16 mouse cellular contexts compared by ENCODE assay signal in genomic region chr12:34407143-34407542, GRCm38 (mm10).
"Had no signal": no experiment of that assay in that cellular context is flagged by ENCODE, and none has a peak within 500 bp of the region (broad histone marks: within the 10 kb centered on the region; RNA-seq: fewer than 3 reads in every experiment).

No protein-coding gene starts in this region.

- H3K27ac ChIP-seq: neural tube, embryonic 13.5 days; neural tube, embryonic 15.5 days; stomach, embryonic 15.5 days; stomach, postnatal 0 days had no signal

- H3K4me3 ChIP-seq: neural tube, embryonic 13.5 days; neural tube, embryonic 15.5 days; stomach, embryonic 15.5 days had no signal

- DNase-seq: retina, postnatal 1 day; right cerebral cortex, adult 18-20 months; right cerebral cortex, postnatal 14 days; right cerebral cortex, postnatal 25 days; right cerebral cortex, postnatal 4 days; spleen, adult 18-20 months; thymus, adult 18-20 months; thymus, adult 2 months; thymus, postnatal 14 days; thymus, postnatal 25 days; thymus, postnatal 36 days; thymus, postnatal 4 days had no signal

- H3K27me3 ChIP-seq: neural tube, embryonic 13.5 days; neural tube, embryonic 15.5 days; stomach, embryonic 15.5 days had no signal

- H3K36me3 ChIP-seq: neural tube, embryonic 13.5 days; neural tube, embryonic 15.5 days; stomach, embryonic 15.5 days had no signal

- H3K9me3 ChIP-seq: neural tube, embryonic 13.5 days; neural tube, embryonic 15.5 days; stomach, embryonic 15.5 days had no signal

- H3K4me2 ChIP-seq: neural tube, embryonic 13.5 days; neural tube, embryonic 15.5 days; stomach, embryonic 15.5 days had no signal

- H3K4me1 ChIP-seq: neural tube, embryonic 13.5 days; neural tube, embryonic 15.5 days; stomach, embryonic 15.5 days had no signal

- H3K9ac ChIP-seq: neural tube, embryonic 13.5 days; neural tube, embryonic 15.5 days; stomach, embryonic 15.5 days had no signal
